Mouse (Mus musculus): ENCODE data around the gene Bicdl1.

Gene Bicdl1

DNA sequence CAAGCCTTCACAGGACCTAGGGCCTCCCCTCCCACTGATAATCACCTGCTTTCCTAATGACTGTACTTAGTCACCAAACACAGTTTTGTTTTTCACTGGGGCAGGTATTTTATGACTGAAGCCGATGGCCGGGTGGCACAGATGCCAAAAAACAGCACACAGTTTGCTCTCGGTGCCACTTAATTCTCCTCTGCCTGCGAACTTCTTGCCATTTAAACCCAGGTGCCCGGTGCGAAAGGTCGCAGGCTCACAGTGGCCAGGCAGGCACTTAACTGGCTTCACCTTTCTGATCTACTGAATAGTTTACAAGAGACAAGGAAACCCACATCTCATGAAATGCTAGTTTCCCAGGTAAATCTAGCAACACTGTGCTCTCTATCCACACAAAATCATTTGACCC, 16.7 kb downstream of the Bicdl1 start:
- H3K36me3 ChIP-seq (ENCODE audit: control insufficient read depth, insufficient read depth, low read length, poor library complexity, severe bottlenecking) = no peaks in the 10 kb centered on the region
- DNase-seq (ENCODE audit: low read depth, low spot score) = no peak
- H3K27me3 ChIP-seq (ENCODE audit: control insufficient read depth, insufficient read depth, low read length, poor library complexity, severe bottlenecking) = no peaks in the 10 kb centered on the region

DNA sequence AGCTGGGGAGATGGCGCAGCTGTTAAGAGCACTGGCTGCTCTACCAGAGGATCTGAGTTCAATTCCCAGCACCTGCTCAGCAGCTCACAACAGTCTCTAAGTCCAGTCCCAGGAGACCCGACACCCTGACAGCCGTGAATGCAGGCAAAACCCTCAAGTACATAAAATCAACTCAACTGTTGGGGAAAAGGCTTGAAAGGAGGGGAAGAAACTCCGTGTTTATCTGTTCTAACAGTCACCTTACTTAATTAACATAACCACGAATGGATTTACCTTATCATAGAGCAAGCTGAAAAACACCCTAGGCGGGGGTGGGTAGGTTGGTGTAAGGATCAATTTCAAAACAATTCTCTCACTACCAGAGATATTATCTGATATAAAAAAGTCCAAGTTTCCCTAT, 18.9 kb downstream of the Bicdl1 start:
- Histone ChIP-seq H3K36me3 (ENCODE audit: control insufficient read depth, insufficient read depth, low read length, poor library complexity, severe bottlenecking) (no peaks in the 10 kb centered on the region), H3K27me3 (ENCODE audit: control insufficient read depth, insufficient read depth, low read length, poor library complexity, severe bottlenecking) (no peaks in the 10 kb centered on the region)
- no peak for DNase-seq (ENCODE audit: low read depth, low spot score)

DNA sequence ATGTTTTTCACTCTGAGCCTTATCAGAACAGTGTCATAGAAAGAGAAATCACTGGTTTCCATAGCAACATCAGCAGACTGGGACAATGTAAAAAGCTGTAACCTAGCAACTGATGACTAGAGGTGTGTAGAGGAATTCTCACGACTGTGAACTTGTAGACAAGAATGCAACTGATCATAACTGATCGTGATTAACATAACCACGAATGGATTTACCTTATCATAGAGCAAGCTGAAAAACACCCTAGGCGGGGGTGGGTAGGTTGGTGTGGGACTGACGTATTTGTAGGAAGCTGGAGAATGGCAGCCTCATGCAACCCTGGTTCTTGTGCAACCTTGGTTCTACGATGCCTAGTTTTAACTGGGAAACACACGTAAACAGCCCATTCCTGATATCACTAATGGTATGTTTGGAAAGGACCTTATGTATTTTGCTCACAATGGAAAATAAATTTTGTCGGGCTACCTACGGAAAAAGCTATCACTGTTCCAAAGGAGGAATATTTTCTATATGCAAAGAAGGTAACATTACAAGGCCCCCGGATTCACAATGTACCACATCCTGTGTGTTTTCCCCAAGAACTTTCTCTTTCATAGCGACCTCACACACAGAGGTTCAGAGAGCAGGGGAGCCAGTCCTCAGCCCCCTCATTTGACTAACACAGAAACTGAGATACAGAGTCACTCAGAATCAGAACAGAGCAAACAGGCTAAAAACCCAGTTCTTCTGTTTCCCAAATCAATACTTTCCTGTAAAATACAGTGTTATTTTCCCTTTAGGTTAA, 19.6 kb downstream of the Bicdl1 start:
- no peaks in the 10 kb centered on the region for H3K36me3 ChIP-seq (ENCODE audit: control insufficient read depth, insufficient read depth, low read length, poor library complexity, severe bottlenecking)
- no peak for DNase-seq (ENCODE audit: low read depth, low spot score)
- no peaks in the 10 kb centered on the region for H3K27me3 ChIP-seq (ENCODE audit: control insufficient read depth, insufficient read depth, low read length, poor library complexity, severe bottlenecking)

DNA sequence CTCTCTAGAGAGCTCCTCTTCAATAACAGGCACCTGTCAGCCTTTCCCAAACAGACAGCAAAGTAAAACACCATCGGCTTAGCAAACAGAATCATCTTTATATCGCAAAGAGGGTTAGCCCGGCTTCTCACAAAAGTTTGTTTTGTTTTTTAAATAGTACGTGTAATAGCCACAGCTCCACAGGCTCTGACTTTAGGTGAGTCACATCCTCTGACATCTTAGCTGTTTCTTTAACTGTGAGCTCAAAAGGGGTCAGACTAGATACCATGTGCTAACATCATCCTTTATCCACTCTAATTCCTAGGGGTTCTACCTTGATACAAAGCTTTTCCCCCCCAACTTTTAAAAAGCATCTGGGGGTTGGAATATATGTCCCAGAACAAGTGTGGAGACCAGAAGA, 21.2 kb downstream of the Bicdl1 start:
- Histone ChIP-seq H3K27me3 (ENCODE audit: control insufficient read depth, insufficient read depth, low read length, poor library complexity, severe bottlenecking) (no peaks in the 10 kb centered on the region), H3K36me3 (ENCODE audit: control insufficient read depth, insufficient read depth, low read length, poor library complexity, severe bottlenecking) (no peaks in the 10 kb centered on the region)
- DNase-seq (ENCODE audit: low read depth, low spot score) = no peak

DNA sequence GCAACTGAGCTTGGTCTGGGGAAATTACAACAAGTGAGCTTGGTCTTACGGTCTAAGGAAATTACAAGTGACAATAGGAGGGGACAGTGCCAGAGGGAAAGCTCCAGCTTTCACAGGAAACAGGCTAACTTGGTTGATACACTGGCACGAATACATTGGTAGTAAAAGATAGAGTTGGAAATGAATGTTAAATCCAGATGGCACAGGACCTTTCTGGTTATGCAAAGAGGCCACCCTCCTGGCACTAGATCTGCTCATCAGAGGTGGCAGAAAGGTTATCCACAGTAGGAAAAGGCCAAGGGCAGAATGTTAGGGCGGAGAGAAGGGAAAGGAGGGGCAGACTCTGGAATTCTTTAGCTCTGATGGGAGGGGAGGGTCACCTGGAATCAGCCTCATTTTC, 22.5 kb downstream of the Bicdl1 start:
- no peaks in the 10 kb centered on the region for H3K36me3 ChIP-seq (ENCODE audit: control insufficient read depth, insufficient read depth, low read length, poor library complexity, severe bottlenecking)
- no peaks in the 10 kb centered on the region for H3K27me3 ChIP-seq (ENCODE audit: control insufficient read depth, insufficient read depth, low read length, poor library complexity, severe bottlenecking)
- DNase-seq (ENCODE audit: low read depth, low spot score) = no peak

DNA sequence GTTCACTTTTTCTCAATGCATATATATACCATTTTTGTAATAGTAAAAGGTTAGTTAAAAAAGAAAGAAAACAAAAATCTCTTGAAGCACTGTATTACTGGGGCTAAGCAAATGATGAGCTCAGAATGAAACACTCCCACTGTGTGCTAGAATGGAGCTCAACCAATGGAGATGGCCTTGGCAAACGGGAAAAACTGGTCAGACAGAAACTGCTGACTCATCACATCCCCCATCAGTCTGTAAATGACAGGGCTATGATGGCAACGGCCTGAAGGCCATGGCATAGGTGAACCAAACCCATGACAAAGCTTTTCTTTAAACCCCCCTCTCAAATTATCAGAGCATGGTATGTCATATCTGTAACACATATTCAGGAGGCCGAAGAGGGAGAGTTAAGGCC, 29.4 kb downstream of the Bicdl1 start:
- Histone ChIP-seq H3K36me3 (ENCODE audit: control insufficient read depth, insufficient read depth, low read length, poor library complexity, severe bottlenecking) (no peaks in the 10 kb centered on the region), H3K27me3 (ENCODE audit: control insufficient read depth, insufficient read depth, low read length, poor library complexity, severe bottlenecking) (no peaks in the 10 kb centered on the region)
- no peak for DNase-seq (ENCODE audit: low read depth, low spot score)

DNA sequence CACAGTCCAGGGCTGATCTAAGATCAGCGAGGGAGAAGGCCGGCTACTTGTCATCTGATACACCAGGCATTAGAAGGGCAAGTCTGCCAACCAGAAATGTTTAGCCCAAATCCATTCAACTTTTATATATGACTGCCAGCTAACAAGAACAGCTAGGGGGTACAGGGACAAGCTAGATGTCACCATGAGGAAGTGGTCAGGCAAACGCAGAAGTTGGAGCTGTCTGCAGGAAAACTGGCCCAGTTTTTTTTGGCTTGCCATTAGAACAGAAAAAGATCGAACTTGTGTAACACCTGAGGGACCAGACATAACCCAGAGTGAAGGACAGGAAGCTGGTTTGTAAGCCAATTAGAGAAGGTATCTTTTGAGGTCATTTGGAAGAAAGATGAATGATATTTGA, 30.2 kb downstream of the Bicdl1 start:
- Histone ChIP-seq H3K27me3 (ENCODE audit: control insufficient read depth, insufficient read depth, low read length, poor library complexity, severe bottlenecking) (no peaks in the 10 kb centered on the region), H3K36me3 (ENCODE audit: control insufficient read depth, insufficient read depth, low read length, poor library complexity, severe bottlenecking) (no peaks in the 10 kb centered on the region)
- no peak for DNase-seq (ENCODE audit: low read depth, low spot score)

DNA sequence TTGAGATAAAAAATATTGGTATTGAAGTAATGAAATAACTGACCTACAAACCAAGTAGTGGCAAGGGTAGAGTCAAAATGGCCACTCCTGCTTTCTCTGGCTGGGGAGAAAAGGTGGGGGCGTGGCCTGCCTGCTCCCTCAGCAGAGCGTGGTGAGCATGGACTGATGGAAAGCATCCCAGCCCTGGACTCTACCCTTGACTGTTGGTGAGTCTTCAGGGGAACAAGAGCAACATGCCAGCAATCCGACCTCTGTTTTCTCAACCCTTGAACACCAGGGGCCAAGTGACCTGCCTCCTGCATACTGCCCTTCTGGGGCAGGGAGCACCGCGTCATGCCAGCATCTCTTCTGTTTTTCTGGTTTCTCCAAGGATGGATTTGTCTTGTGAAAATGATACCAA, 34.6 kb downstream of the Bicdl1 start:
- Histone ChIP-seq H3K36me3 (ENCODE audit: control insufficient read depth, insufficient read depth, low read length, poor library complexity, severe bottlenecking) (no peaks in the 10 kb centered on the region), H3K27me3 (ENCODE audit: control insufficient read depth, insufficient read depth, low read length, poor library complexity, severe bottlenecking) (no peaks in the 10 kb centered on the region)
- no peak for DNase-seq (ENCODE audit: low read depth, low spot score)

DNA sequence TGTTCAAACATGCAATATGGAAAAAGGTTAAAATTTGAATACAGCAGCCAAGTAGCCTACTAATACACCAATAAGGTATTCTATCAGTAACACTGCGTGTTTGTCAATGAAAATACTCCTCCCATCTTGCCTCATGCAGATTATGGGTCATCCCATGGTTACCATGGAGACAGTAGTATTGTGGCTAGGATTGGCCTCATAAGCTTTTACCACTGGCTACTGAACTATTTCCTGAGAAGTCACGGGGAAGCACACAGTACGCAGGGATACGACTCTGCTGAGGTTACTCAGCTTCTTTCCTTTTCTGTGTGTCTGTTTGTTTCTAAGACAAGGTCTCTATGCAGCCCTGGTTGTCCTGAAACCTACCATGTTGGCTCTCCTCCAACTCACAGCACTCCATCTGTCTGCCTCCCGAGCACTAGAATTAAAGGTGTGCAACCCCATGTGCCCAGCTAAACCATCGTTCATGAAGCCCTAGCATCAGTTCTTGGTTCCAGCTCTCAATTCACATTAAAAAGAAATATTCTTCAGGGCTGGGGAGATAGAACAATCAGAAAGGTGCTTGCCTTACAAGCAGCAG, 36.1 kb downstream of the Bicdl1 start:
- DNase-seq (ENCODE audit: low read depth, low spot score) = no peak

DNA sequence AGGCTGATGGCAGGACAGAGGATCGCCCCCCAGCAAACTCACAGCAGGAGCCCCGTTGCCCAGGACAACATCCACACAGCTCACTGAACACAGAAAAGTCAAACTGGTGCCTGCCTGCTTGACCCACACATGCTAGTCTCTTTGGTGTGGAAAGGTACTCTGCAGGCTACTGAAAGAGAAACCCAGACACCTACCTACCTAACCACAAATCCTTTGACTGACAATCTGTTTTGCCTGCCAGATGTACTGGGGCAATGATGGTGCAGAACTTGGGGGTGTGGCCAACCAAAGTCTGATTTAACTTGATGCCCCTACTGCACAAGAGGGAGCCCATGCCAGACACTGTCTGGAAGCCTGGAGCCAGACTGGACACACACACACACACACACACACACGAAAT, 38.1 kb downstream of the Bicdl1 start:
- H3K36me3 ChIP-seq (ENCODE audit: control insufficient read depth, insufficient read depth, low read length, poor library complexity, severe bottlenecking) = no peaks in the 10 kb centered on the region
- no peak for DNase-seq (ENCODE audit: low read depth, low spot score)
- no peaks in the 10 kb centered on the region for H3K27me3 ChIP-seq (ENCODE audit: control insufficient read depth, insufficient read depth, low read length, poor library complexity, severe bottlenecking)

More for the DNA sequence above, 36.1 kb downstream of the Bicdl1 start:
- no peaks in the 10 kb centered on the region for H3K27me3 ChIP-seq (ENCODE audit: control insufficient read depth, insufficient read depth, low read length, poor library complexity, severe bottlenecking)
- no peaks in the 10 kb centered on the region for H3K36me3 ChIP-seq (ENCODE audit: control insufficient read depth, insufficient read depth, low read length, poor library complexity, severe bottlenecking)

DNA sequence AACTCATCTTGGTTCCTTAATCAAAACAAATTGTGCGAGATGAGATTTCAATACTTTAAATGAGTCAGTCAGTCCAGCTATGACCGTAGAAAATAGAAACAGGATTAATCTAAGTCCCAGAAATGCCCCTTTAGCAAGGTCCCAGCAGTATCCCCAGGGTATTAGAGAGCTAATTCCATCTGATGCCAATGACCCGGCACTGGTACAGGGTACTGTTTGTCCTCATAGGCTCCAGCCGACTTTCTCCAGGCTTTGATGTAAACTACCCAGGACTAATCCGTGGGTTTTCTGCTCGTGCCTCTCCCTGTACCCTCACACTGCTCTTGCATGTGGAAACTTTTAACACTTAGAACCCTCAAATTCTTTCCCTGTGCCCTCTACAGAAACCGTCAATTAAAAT, 44.7 kb downstream of the Bicdl1 start:
- no peaks in the 10 kb centered on the region for H3K36me3 ChIP-seq (ENCODE audit: control insufficient read depth, insufficient read depth, low read length, poor library complexity, severe bottlenecking)

DNA sequence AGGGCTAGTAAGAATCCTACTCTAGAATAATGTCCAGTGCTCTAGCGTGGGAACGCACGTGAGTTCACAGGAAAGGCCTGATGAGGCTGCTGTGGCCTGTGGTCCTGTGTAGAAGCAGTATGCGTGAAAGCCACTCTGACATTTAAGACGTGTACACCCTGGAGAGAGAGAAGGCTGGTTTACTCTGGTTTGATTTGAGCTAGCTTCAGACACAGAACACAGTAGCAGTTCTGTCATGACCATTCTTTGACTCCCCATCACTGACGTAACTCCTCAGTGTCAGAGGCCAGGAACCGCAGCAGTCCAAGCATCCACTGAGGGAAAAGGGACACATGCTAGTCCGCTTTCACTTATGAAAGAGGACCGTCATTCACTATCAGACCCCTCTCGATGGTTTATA, 46.3 kb downstream of the Bicdl1 start:
- no peak for DNase-seq (ENCODE audit: low read depth, low spot score)
- no peaks in the 10 kb centered on the region for H3K36me3 ChIP-seq (ENCODE audit: control insufficient read depth, insufficient read depth, low read length, poor library complexity, severe bottlenecking)
- H3K27me3 ChIP-seq (ENCODE audit: control insufficient read depth, insufficient read depth, low read length, poor library complexity, severe bottlenecking) = no peaks in the 10 kb centered on the region

More for the DNA sequence above, 44.7 kb downstream of the Bicdl1 start:
- DNase-seq (ENCODE audit: low read depth, low spot score) = no peak
- no peaks in the 10 kb centered on the region for H3K27me3 ChIP-seq (ENCODE audit: control insufficient read depth, insufficient read depth, low read length, poor library complexity, severe bottlenecking)

DNA sequence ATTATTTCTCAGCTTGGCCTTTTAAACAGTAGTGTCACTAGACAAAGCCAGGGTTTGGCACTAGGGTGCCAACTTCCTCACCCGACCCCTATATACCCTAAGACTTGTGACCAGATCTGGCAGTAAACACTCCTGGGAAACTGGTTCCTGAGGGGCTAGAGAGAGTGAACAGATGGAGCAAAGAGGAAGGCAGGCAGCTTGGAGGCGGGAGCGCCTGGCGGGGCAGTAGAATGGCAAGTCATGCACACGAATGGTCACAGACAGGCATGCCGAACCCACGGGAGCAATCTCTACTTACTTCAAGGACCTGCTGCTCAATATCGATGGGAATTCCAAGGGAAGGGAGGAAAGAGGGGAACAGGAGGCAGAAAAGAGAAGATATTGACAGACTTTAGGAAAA, 59.6 kb downstream of the Bicdl1 start:
- DNase-seq (ENCODE audit: low read depth, low spot score) = no peak
- no peaks in the 10 kb centered on the region for H3K36me3 ChIP-seq (ENCODE audit: control insufficient read depth, insufficient read depth, low read length, poor library complexity, severe bottlenecking)
- no peaks in the 10 kb centered on the region for H3K27me3 ChIP-seq (ENCODE audit: control insufficient read depth, insufficient read depth, low read length, poor library complexity, severe bottlenecking)

DNA sequence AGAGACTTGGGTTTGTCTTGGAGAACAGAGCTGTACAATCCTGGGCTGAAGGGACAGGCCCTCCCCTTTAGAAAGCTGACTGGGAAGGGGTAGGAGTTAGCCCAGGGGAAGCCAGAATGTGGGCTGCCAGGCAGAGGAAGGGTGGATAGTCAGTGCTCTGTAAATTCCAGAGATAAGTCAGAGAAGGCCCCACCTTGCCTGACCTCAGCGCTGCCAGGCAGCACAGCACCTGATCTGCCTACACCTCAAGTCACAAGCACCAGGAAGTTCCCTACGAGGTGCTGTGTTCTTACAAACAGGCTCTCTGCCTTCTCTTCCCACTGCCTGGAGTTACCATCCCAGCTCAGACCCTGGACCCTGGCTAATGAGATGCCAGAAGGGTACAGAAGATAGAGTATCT, 61.0 kb downstream of the Bicdl1 start:
- DNase-seq (ENCODE audit: low read depth, low spot score) = no peak
- no peaks in the 10 kb centered on the region for H3K36me3 ChIP-seq (ENCODE audit: control insufficient read depth, insufficient read depth, low read length, poor library complexity, severe bottlenecking)
- no peaks in the 10 kb centered on the region for H3K27me3 ChIP-seq (ENCODE audit: control insufficient read depth, insufficient read depth, low read length, poor library complexity, severe bottlenecking)

DNA sequence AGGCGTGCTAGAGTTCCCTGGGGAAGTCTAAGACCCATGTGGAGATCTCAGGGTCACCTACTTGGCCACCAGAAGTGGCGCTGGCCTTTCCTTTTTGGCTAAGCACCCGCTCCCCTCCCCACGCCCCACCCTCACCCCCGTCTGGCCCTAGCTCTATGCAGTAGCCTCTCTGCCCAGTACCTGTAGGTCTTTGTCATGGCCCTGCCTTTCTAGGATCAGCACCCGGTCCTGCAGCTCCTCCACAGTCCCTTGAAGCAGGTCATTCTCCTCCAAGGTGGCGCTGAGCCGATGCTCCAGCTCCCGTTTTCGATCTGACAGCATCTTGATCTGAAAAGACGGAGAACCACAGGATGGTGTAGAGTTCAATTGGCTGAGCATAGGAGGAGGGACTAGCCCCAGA, 61.4 kb downstream of the Bicdl1 start:
- no peak for DNase-seq (ENCODE audit: low read depth, low spot score)
- no peaks in the 10 kb centered on the region for H3K36me3 ChIP-seq (ENCODE audit: control insufficient read depth, insufficient read depth, low read length, poor library complexity, severe bottlenecking)
- H3K27me3 ChIP-seq (ENCODE audit: control insufficient read depth, insufficient read depth, low read length, poor library complexity, severe bottlenecking) = no peaks in the 10 kb centered on the region

DNA sequence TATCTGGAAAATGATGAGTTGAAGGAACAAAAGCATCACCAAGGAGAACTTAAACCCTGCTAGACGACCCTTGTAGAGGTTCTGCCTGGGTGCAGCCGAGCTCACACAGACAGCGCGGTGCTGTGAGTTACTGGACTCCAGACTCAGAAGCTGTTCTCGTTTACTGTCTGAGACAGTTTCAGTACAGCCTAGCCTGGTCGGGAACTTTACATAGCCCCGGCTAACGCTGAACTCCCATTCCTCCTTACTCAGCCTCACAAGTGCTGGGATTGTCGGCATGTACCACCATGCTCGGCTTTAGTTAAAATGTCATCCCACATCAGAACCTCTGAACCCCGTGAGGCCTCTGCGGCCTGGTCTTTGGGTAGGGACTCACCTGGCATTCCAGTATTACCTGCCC, 62.4 kb downstream of the Bicdl1 start:
- DNase-seq (ENCODE audit: low read depth, low spot score) = no peak

More for the DNA sequence above, 62.4 kb downstream of the Bicdl1 start:
- H3K36me3 ChIP-seq (ENCODE audit: control insufficient read depth, insufficient read depth, low read length, poor library complexity, severe bottlenecking) = no peaks in the 10 kb centered on the region
- H3K27me3 ChIP-seq (ENCODE audit: control insufficient read depth, insufficient read depth, low read length, poor library complexity, severe bottlenecking) = no peaks in the 10 kb centered on the region
